Mouse (Mus musculus): ENCODE measurements around the gene Sema4b. TPM values are rescaled to one million over a fixed set of nuclear protein-coding genes. Genes with fewer than 3 reads are reported as not detected.

Gene Sema4b
- polyA plus RNA-seq, 1 experiment from 2014 or later = 11.9 TPM

DNA sequence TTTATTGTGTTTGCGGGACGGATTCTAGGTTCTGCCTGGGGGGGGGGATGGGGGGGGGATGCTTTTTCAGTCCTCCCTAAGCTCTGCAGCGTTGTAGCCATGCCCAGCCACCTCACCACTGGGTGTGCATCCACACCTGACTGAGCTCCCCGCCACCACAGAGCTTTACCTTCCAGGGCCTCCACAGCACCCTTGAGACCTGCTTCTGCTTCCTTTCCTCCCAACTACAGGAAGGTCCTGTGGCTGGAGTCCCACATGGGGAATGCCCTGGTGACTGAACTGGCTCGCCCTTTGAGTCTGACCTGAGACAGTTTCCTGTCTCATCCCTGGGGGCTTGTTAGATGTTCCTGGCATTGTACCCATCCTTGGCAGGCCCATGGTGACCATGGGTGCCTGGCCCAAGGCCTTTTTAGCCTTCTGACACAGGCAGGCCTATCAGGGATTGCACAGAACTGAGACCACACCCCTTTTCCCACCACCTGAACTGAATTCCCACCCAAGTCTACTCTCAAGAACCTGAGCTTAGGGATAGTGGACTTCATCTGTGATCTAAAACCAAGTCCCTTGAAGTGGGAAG is 14.4 kb downstream of the Sema4b start:
- no peak for ATAC-seq (ENCODE audit: insufficient read depth)
- H3K4me3 ChIP-seq (ENCODE audit: low read depth, low read length) = no peak overlapping the region
- TF ChIP-seq CTCF (IDR thresholded peaks at IDR 0.05; ENCODE audit: low read depth) = no peak
- peaks cover 8% of the 10 kb centered on the region for H3K4me1 ChIP-seq (ENCODE audit: insufficient read depth)
- H3K27me3 ChIP-seq (ENCODE audit: insufficient read depth, low read length) = no peaks in the 10 kb centered on the region
- H3K27ac ChIP-seq (ENCODE audit: low read depth) = no peak overlapping the region
- 89% methylated on average over 5 of the region's 5 CpGs for WGBS
- 0 out of 2 replicates have a peak, but pooled peaks cover 4% of the 10 kb centered on the region for H3K36me3 ChIP-seq (ENCODE audit: insufficient read depth)
- H3K9me3 ChIP-seq (ENCODE audit: low read depth, low read length) = no peaks in the 10 kb centered on the region
- DNase-seq = no peak
- H3K9ac ChIP-seq = no peak overlapping the region
- H3K4me2 ChIP-seq = no peak overlapping the region

DNA sequence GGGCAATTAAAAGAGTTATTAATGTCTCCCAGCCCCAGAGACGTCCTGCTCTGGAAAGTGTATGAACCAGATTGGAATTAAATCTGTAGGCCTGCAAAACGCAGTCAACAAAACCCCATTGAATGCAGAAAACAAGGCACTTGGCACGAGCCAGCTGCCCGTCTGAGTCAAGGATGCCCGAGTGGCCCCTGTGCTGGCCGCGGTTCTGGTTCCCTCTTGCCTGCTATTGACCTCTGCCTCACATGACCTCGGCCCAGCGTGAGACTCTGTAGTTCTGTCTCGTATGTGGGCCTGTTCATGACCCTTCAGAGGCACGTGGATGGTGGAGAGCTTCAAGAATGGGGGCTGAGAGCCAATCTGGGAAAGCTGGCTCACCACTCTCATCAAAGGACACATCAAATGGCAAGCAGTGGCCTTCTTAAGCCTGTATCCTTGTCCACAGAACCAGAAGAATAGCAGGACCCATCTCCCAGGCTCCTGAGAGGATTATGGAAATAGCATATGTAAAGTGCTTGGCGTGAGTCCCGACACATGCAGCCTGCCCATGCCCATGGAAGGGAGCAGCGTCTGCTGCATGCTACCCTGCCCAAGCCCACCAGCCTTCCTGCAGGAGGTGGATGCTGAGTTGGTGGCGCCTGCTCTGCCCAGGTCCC is 15.4 kb downstream of the Sema4b start:
- H3K36me3 ChIP-seq (ENCODE audit: insufficient read depth) = 0 out of 2 replicates have a peak, but pooled peaks cover 4% of the 10 kb centered on the region
- ATAC-seq (ENCODE audit: insufficient read depth) (no peak), DNase-seq (no peak)
- no peaks in the 10 kb centered on the region for H3K27me3 ChIP-seq (ENCODE audit: insufficient read depth, low read length)
- TF ChIP-seq CTCF (IDR thresholded peaks at IDR 0.05; ENCODE audit: low read depth) = no peak
- 80% methylated on average over 15 of the region's 15 CpGs for WGBS
- H3K4me2 ChIP-seq = no peak overlapping the region
- no peak overlapping the region for H3K9ac ChIP-seq
- no peaks in the 10 kb centered on the region for H3K9me3 ChIP-seq (ENCODE audit: low read depth, low read length)
- H3K4me3 ChIP-seq (ENCODE audit: low read depth, low read length) = no peak overlapping the region
- peaks cover 8% of the 10 kb centered on the region for H3K4me1 ChIP-seq (ENCODE audit: insufficient read depth)
- no peak overlapping the region for H3K27ac ChIP-seq (ENCODE audit: low read depth)

DNA sequence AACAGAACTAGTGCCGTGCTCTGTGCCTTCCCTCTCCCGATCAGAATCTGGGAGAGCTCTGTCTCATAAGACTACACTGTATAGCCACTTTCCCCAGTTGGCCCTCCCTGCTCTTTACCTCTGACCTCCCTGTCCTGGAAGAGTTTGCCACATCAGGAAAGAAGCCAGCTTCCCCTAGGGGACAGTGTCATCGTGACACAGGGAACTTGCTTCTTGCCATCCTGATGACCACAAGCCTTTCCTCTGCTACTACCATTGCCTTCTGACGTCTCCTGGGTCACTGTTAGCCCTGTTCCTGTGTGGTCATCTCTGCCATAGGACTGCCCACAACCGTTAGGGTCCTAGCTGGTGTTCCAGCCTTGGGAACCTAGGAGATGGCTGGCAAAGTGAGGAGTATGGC is 16.3 kb downstream of the Sema4b start:
- H3K4me1 ChIP-seq (ENCODE audit: insufficient read depth) = peaks cover 13% of the 10 kb centered on the region
- 85% methylated on average over 5 of the region's 5 CpGs for whole genome bisulfite sequencing

DNA sequence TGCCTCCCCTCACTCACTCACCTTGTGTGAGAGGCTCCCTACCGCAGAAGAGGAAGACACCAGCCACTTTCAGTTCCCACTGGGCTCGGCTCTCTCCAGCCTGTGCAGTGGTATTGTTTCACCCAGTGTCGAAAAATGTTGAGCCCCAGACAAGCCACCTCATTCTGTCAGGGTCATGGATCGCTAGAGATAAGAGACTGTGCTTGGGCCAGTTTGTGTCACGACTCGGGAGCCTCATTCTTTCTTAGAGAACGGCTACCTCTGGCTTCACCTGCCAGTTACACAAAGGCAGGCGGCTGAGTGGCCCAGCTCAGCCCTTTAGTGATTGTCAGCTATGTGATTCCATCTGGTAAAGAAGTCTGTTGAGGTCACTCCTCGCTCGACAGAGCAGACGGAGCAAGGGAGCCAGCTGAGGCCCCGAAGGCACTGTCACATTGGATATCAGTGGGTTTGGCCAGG is 17.0 kb downstream of the Sema4b start:
- WGBS = 47% methylated on average over 12 of the region's 12 CpGs
- no peak for TF ChIP-seq CTCF (IDR thresholded peaks at IDR 0.05; ENCODE audit: low read depth)
- no peak for ATAC-seq (ENCODE audit: insufficient read depth)
- H3K4me2 ChIP-seq = no peak overlapping the region
- H3K27ac ChIP-seq (ENCODE audit: low read depth) = no peak overlapping the region
- H3K4me3 ChIP-seq (ENCODE audit: low read depth, low read length) = no peak overlapping the region
- no peak for DNase-seq
- no peak overlapping the region for H3K9ac ChIP-seq
- peaks cover 19% of the 10 kb centered on the region for H3K4me1 ChIP-seq (ENCODE audit: insufficient read depth)
- no peaks in the 10 kb centered on the region for H3K9me3 ChIP-seq (ENCODE audit: low read depth, low read length)
- 0 out of 2 replicates have a peak, but pooled peaks cover 4% of the 10 kb centered on the region for H3K36me3 ChIP-seq (ENCODE audit: insufficient read depth)
- H3K27me3 ChIP-seq (ENCODE audit: insufficient read depth, low read length) = no peaks in the 10 kb centered on the region

More for the DNA sequence above, 16.3 kb downstream of the Sema4b start:
- Histone ChIP-seq H3K4me2 (no peak overlapping the region), H3K27me3 (ENCODE audit: insufficient read depth, low read length) (no peaks in the 10 kb centered on the region), H3K36me3 (ENCODE audit: insufficient read depth) (0 out of 2 replicates have a peak, but pooled peaks cover 4% of the 10 kb centered on the region), H3K9me3 (ENCODE audit: low read depth, low read length) (no peaks in the 10 kb centered on the region), H3K9ac (no peak overlapping the region), H3K27ac (ENCODE audit: low read depth) (no peak overlapping the region), H3K4me3 (ENCODE audit: low read depth, low read length) (no peak overlapping the region)
- DNase-seq (no peak), ATAC-seq (ENCODE audit: insufficient read depth) (no peak)
- no peak for TF ChIP-seq CTCF (IDR thresholded peaks at IDR 0.05; ENCODE audit: low read depth)

DNA sequence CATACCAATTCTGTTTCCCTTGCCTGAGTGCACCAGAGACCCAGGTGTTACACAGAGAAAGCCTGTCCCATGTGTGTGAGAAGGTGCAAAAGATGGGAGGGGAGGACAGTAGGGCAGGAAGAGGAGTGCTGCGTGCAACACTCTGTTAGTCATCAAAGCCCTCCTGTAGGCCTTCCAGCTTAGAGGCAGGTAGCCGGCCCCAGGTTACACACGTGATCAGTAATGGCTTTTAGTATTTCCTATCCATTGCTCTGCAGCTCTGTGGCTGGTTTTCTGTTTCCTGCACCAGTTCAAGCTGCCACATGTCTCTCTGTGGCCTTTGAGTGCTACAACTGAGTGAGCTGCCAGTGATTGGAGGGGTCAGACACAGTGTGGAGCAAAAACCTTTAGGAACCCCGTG is 17.7 kb downstream of the Sema4b start:
- no peak for TF ChIP-seq CTCF (IDR thresholded peaks at IDR 0.05; ENCODE audit: low read depth)
- 75% methylated on average over 4 of the region's 4 CpGs for WGBS
- Histone ChIP-seq H3K27ac (ENCODE audit: low read depth) (no peak overlapping the region), H3K27me3 (ENCODE audit: insufficient read depth, low read length) (no peaks in the 10 kb centered on the region), H3K36me3 (ENCODE audit: insufficient read depth) (0 out of 2 replicates have a peak, but pooled peaks cover 4% of the 10 kb centered on the region), H3K9ac (no peak overlapping the region), H3K4me3 (ENCODE audit: low read depth, low read length) (no peak overlapping the region), H3K9me3 (ENCODE audit: low read depth, low read length) (no peaks in the 10 kb centered on the region), H3K4me2 (no peak overlapping the region), H3K4me1 (ENCODE audit: insufficient read depth) (peaks cover 23% of the 10 kb centered on the region)
- DNase-seq (no peak), ATAC-seq (ENCODE audit: insufficient read depth) (no peak)

DNA sequence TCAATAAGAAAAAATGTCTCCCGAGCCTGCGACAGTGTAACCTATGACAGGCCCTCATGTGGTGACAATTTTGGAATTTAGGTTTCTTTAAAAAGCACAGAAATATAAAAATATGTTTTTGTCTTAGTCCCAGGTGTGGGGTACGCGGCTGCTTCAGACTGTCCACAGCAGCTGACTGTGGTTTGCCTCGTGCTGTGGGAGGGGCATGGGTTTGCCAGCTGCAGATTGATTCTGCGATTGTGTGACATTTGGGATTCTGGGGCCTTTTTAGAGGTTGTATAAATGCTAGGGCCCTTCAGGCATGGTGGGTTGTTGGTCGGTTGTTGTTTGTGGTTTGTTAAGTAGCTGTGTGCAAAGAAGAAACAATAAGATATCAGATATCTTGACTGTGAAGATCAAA is 18.3 kb downstream of the Sema4b start:
- no peak for TF ChIP-seq CTCF (IDR thresholded peaks at IDR 0.05; ENCODE audit: low read depth)
- no peak overlapping the region for H3K4me2 ChIP-seq
- H3K27me3 ChIP-seq (ENCODE audit: insufficient read depth, low read length) = no peaks in the 10 kb centered on the region
- H3K9ac ChIP-seq = no peak overlapping the region
- ATAC-seq (ENCODE audit: insufficient read depth) (no peak), DNase-seq (no peak)
- H3K4me3 ChIP-seq (ENCODE audit: low read depth, low read length) = no peak overlapping the region
- no peaks in the 10 kb centered on the region for H3K9me3 ChIP-seq (ENCODE audit: low read depth, low read length)
- H3K4me1 ChIP-seq (ENCODE audit: insufficient read depth) = peaks cover 23% of the 10 kb centered on the region
- WGBS = 75% methylated on average over 7 of the region's 7 CpGs
- H3K27ac ChIP-seq (ENCODE audit: low read depth) = no peak overlapping the region
- H3K36me3 ChIP-seq (ENCODE audit: insufficient read depth) = 0 out of 2 replicates have a peak, but pooled peaks cover 4% of the 10 kb centered on the region
